Mouse (Mus musculus) megakaryocyte, embryonic 14.5 days (primary cell): ENCODE results near the gene Hif1an.

Source experiments
- FLI1 ChIP-seq: IDR thresholded peaks from 2 replicates; pipeline ENCODE4 v1.6.1; 2012; ENCODE audit warnings: low read length, inconsistent platforms, mixed read lengths
- GATA1 ChIP-seq: IDR thresholded peaks from 3 replicates; pipeline ENCODE4 v1.6.1; 2012; ENCODE audit warnings: mixed read lengths, low read length, inconsistent platforms, borderline replicate concordance

DNA sequence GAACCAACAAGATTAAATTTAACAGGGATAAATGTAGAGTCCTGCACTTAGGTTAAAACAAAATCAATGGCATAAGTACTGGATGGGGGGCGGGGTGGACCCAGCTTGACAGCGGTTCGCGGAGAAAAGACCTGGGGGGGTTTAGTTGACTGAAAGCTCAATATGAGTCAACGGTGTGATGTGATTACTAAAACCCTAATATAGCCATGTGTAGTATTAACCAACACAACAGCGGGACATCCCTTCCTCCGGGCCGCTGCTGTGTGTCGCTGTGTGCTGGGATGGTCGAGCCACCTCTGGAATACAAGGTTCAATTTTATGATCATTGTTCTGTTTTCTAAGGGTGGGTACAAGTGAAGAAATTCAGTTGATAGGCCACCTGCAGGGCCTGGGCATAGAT lies 19.5 kb downstream of the Hif1an start:
- TF ChIP-seq GATA1, result no peak
- no peak for TF ChIP-seq FLI1
